Comparison of ENCODE assay signal across 8 mouse cellular contexts in the genomic region with DNA sequence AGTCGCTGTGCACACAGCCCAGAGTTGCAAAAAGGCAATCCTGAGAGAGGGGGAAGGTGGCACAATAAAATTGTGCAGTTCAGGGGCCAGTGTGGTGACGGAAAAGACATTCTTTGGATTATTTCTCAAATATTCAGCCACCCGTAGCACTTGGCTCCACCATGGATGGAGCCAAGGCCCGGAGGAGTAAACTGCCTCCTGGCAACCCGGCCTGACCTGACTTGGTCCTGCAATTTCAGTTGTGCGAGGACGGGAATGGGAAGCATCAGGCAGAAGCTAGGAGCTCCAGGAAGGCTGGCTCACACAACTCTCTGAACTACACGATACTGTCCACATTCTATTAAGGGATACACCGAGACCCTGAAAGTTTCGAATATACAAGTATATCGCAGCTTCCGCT. TPM values are rescaled to one million over a fixed set of nuclear protein-coding genes. Genes with fewer than 3 reads are reported as not detected.
DNase-seq lines count a peak whose midpoint lies in the region; ATAC-seq and TF ChIP-seq lines count a peak whose summit lies in the region.

No protein-coding gene starts in this region.

- H3K36me3 ChIP-seq in lung, embryonic 14.5 days (ENCODE audit: insufficient read depth), result peaks cover 10% of the 10 kb centered on the region; the same call in 1 of the 2 replicates
- no peaks in the 10 kb centered on the region for H3K36me3 ChIP-seq in forebrain, embryonic 13.5 days (ENCODE audit: poor library complexity, severe bottlenecking)
- H3K36me3 ChIP-seq in kidney, embryonic 16.5 days (ENCODE audit: insufficient read depth, low read length), result 0 out of 2 replicates have a peak, but pooled peaks cover 4% of the 10 kb centered on the region
- H3K36me3 ChIP-seq in neural tube, embryonic 12.5 days, result no peaks in the 10 kb centered on the region

- no peak overlapping the region for H3K27ac ChIP-seq in lung, embryonic 14.5 days (ENCODE audit: low read depth)
- H3K27ac ChIP-seq in forebrain, embryonic 13.5 days, result peak overlapping the region; percentile 31; the same call in 1 of the 2 replicates
- H3K27ac ChIP-seq in kidney, embryonic 16.5 days (ENCODE audit: low read length), result peak overlapping the region; percentile 57
- 0 out of 2 replicates have a peak overlapping the region, but pooled peaks have one; percentile 51 for H3K27ac ChIP-seq in neural tube, embryonic 12.5 days

- no peaks in the 10 kb centered on the region for H3K9me3 ChIP-seq in lung, embryonic 14.5 days (ENCODE audit: low read depth, low read length)
- H3K9me3 ChIP-seq in forebrain, embryonic 13.5 days (replicated peaks), result no peaks in the 10 kb centered on the region
- H3K9me3 ChIP-seq in kidney, embryonic 16.5 days (ENCODE audit: low read length), result no peaks in the 10 kb centered on the region
- no peaks in the 10 kb centered on the region for H3K9me3 ChIP-seq in neural tube, embryonic 12.5 days

- H3K9ac ChIP-seq in lung, embryonic 14.5 days, result no peak overlapping the region
- H3K9ac ChIP-seq in forebrain, embryonic 13.5 days, result no peak overlapping the region; the same call in 1 of the 2 replicates
- no peak overlapping the region; the same call in 1 of the 2 replicates for H3K9ac ChIP-seq in kidney, embryonic 16.5 days (replicated peaks; ENCODE audit: low read length)
- 0 out of 2 replicates have a peak overlapping the region, but pooled peaks have one; percentile 4 for H3K9ac ChIP-seq in neural tube, embryonic 12.5 days

- no peaks in the 10 kb centered on the region for H3K4me1 ChIP-seq in lung, embryonic 14.5 days (ENCODE audit: insufficient read depth)
- H3K4me1 ChIP-seq in lung, adult 2 months (ENCODE audit: control insufficient read depth, insufficient read depth, low read length), result peaks cover 8% of the 10 kb centered on the region
- peaks cover 41% of the 10 kb centered on the region for H3K4me1 ChIP-seq in forebrain, embryonic 13.5 days
- peaks cover 35% of the 10 kb centered on the region for H3K4me1 ChIP-seq in kidney, embryonic 16.5 days (ENCODE audit: insufficient read depth, low read length)
- peaks cover 37% of the 10 kb centered on the region for H3K4me1 ChIP-seq in neural tube, embryonic 12.5 days

- no peak for ATAC-seq in lung, embryonic 14.5 days (ENCODE audit: insufficient read depth)
- no peak for ATAC-seq in forebrain, embryonic 13.5 days
- ATAC-seq in kidney, embryonic 16.5 days (ENCODE audit: low FRiP score, low TSS enrichment), result no peak
- ATAC-seq in neural tube, embryonic 12.5 days (ENCODE audit: low FRiP score, low read depth), result peak; percentile 11; the same call in 1 of the 2 replicates

- no peak for DNase-seq in lung, embryonic 14.5 days
- no peak for DNase-seq in lung, adult 2 months
- no peak for DNase-seq in spleen, adult 12 weeks (ENCODE audit: low spot score)
- no peak for DNase-seq in right cerebral cortex, postnatal 36 days (ENCODE audit: low spot score in 2 of 2)
- DNase-seq in urinary bladder, postnatal 4 days (ENCODE audit: low spot score in 2 of 2), result no peak

- peak overlapping the region; percentile 91 for H3K4me2 ChIP-seq in lung, embryonic 14.5 days
- H3K4me2 ChIP-seq in forebrain, embryonic 13.5 days, result peak overlapping the region; percentile 77
- H3K4me2 ChIP-seq in kidney, embryonic 16.5 days (replicated peaks; ENCODE audit: low read depth, low read length), result peak overlapping the region; percentile 93
- peak overlapping the region; percentile 89 for H3K4me2 ChIP-seq in neural tube, embryonic 12.5 days (replicated peaks)

- no peak for TF ChIP-seq CTCF in lung, embryonic 14.5 days (IDR thresholded peaks at IDR 0.05; ENCODE audit: low read depth)
- TF ChIP-seq CTCF in lung, adult 2 months (IDR thresholded peaks at IDR 0.05; ENCODE audit: insufficient read depth, low read length), result no peak

- no peak for TF ChIP-seq POLR2A in lung, adult 2 months (IDR thresholded peaks at IDR 0.05; ENCODE audit: borderline replicate concordance, extremely low read depth, low read depth, low read length)

- H3K4me3 ChIP-seq in lung, embryonic 14.5 days (ENCODE audit: low read depth, low read length), result no peak overlapping the region
- H3K4me3 ChIP-seq in lung, adult 2 months (replicated peaks; ENCODE audit: extremely low read depth, low read depth, low read length), result no peak overlapping the region
- peak overlapping the region; percentile 43; the same call in 1 of the 2 replicates for H3K4me3 ChIP-seq in forebrain, embryonic 13.5 days
- peak overlapping the region; percentile 59 for H3K4me3 ChIP-seq in kidney, embryonic 16.5 days (ENCODE audit: low read length)
- H3K4me3 ChIP-seq in neural tube, embryonic 12.5 days, result no peak overlapping the region

- no peaks in the 10 kb centered on the region; the same call in 1 of the 2 replicates for H3K27me3 ChIP-seq in lung, embryonic 14.5 days (ENCODE audit: insufficient read depth, low read length)
- 0 out of 2 replicates have a peak, but pooled peaks cover 7% of the 10 kb centered on the region for H3K27me3 ChIP-seq in forebrain, embryonic 13.5 days
- H3K27me3 ChIP-seq in kidney, embryonic 16.5 days (ENCODE audit: insufficient read depth, low read length), result 0 out of 2 replicates have a peak, but pooled peaks cover 2% of the 10 kb centered on the region
- H3K27me3 ChIP-seq in neural tube, embryonic 12.5 days (replicated peaks), result no peaks in the 10 kb centered on the region

- WGBS in lung, embryonic 14.5 days, result 76% methylated on average over 12 of the region's 12 CpGs
- 76% methylated on average over 12 of the region's 12 CpGs for WGBS in lung, adult 2 months
- WGBS in forebrain, embryonic 13.5 days, result 55% methylated on average over 12 of the region's 12 CpGs
- WGBS in kidney, embryonic 16.5 days, result 42% methylated on average over 12 of the region's 12 CpGs
- WGBS in neural tube, embryonic 12.5 days, result 56% methylated on average over 12 of the region's 12 CpGs

RNA-seq across cellular contexts. Expression of gene Copz2, which starts 12.9 kb away (rescaled TPM):
- polyA plus RNA-seq in lung, embryonic 14.5 days (2014; fragmentation: Nextera tagmentation; extraction: Ambion mirVana), result 144 and 151 TPM in 2 replicates
- 39.7 and 44.8 TPM in 2 replicates for polyA plus RNA-seq in lung, adult 2 months (2012; rRNA removed)
- 12.3 and 13.8 TPM in 2 replicates for polyA plus RNA-seq in forebrain, embryonic 13.5 days (2015; fragmentation: Nextera tagmentation; extraction: Ambion mirVana)
- polyA plus RNA-seq in kidney, embryonic 16.5 days (2015; fragmentation: Nextera tagmentation; extraction: Ambion mirVana), result 115 and 117 TPM in 2 replicates
- polyA plus RNA-seq in neural tube, embryonic 12.5 days (2016; fragmentation: Nextera tagmentation; extraction: Ambion mirVana), result 41.4 and 46.9 TPM in 2 replicates

RNA-seq across cellular contexts. Expression of gene Nfe2l1, which starts 32.8 kb away (rescaled TPM):
- polyA plus RNA-seq in lung, embryonic 14.5 days (2014; fragmentation: Nextera tagmentation; extraction: Ambion mirVana), result 34.6 and 39.5 TPM in 2 replicates
- 225 and 264 TPM in 2 replicates for polyA plus RNA-seq in lung, adult 2 months (2012; rRNA removed)
- 49.0 and 56.2 TPM in 2 replicates for polyA plus RNA-seq in forebrain, embryonic 13.5 days (2015; fragmentation: Nextera tagmentation; extraction: Ambion mirVana)
- 93.9 and 96.8 TPM in 2 replicates for polyA plus RNA-seq in kidney, embryonic 16.5 days (2015; fragmentation: Nextera tagmentation; extraction: Ambion mirVana)
- 75.5 and 79.5 TPM in 2 replicates for polyA plus RNA-seq in neural tube, embryonic 12.5 days (2016; fragmentation: Nextera tagmentation; extraction: Ambion mirVana)

RNA-seq across cellular contexts. Expression of gene Cdk5rap3, which starts 53.8 kb away (rescaled TPM):
- polyA plus RNA-seq in lung, embryonic 14.5 days (2014; fragmentation: Nextera tagmentation; extraction: Ambion mirVana), result 61.8 and 63.8 TPM in 2 replicates
- polyA plus RNA-seq in lung, adult 2 months (2012; rRNA removed), result 25.4 and 30.1 TPM in 2 replicates
- polyA plus RNA-seq in forebrain, embryonic 13.5 days (2015; fragmentation: Nextera tagmentation; extraction: Ambion mirVana), result 102 and 104 TPM in 2 replicates
- polyA plus RNA-seq in kidney, embryonic 16.5 days (2015; fragmentation: Nextera tagmentation; extraction: Ambion mirVana), result 83.7 and 88.3 TPM in 2 replicates
- 99.3 and 103 TPM in 2 replicates for polyA plus RNA-seq in neural tube, embryonic 12.5 days (2016; fragmentation: Nextera tagmentation; extraction: Ambion mirVana)

Comparison
In these comparisons a context has a peak if more than half of its experiments do, and no peak if none do; other contexts are left out.
1. H3K4me3 ChIP-seq: peak in forebrain, embryonic 13.5 days (single experiment) and kidney, embryonic 16.5 days (single experiment); none in lung, embryonic 14.5 days (single experiment), lung, adult 2 months (single experiment) and neural tube, embryonic 12.5 days (single experiment).
2. Peak in every context shown above with its lines, with median percentiles within 50 percentile points of each other: H3K4me2 ChIP-seq.